Mouse (Mus musculus): ENCODE data around the gene Akap13.

The Akap13 gene

DNA sequence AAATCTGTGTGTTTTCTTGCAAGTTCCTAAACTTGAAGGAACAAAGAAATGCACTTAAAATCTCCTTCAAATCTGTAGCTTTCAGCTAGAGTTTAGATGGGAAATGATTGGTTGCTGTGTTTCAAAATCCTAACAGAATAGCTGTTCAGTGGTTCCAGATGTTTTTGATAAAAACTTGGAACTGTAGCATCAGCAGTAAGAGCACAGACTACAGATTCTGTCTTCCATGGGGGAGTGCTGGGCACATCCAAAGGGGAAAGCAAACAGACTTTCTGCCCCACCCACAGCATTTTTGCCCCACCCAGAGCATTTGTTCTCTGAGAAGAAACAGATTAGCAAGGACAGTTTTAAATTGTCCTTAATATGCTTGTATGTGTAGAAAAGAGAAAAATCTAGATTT, 184.7 kb downstream of the Akap13 start:
- in situ Hi-C loops (cut with MboI; ENCODE audit: low pct_unique_long_range_greater_than_20kb in 1 of 2, low sequenced_read_pairs in 2 of 2, unreplicated experiment in 1 of 2), result no loop called here

DNA sequence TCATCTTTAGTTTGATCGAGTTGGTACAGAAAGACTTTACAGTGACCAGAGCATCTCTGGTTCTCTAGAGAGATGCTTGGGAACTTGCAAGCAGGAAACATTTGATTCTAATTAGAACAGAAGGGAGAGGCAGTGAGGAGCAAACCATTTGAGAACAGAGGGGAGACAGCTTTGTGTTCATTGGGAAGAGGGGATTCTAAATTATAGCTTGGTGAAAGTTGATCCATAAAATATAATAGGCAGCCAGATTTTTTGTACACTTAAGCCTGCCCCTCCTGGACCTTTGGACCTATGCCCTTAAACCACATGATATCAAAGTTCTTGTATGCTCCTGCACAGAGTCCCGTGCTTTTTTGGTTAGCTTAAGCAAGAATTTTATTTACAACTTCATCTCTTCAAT, 185.3 kb downstream of the Akap13 start:
- in situ Hi-C loops (cut with MboI; ENCODE audit: low pct_unique_long_range_greater_than_20kb in 1 of 2, low sequenced_read_pairs in 2 of 2, unreplicated experiment in 1 of 2), result no loop called here

DNA sequence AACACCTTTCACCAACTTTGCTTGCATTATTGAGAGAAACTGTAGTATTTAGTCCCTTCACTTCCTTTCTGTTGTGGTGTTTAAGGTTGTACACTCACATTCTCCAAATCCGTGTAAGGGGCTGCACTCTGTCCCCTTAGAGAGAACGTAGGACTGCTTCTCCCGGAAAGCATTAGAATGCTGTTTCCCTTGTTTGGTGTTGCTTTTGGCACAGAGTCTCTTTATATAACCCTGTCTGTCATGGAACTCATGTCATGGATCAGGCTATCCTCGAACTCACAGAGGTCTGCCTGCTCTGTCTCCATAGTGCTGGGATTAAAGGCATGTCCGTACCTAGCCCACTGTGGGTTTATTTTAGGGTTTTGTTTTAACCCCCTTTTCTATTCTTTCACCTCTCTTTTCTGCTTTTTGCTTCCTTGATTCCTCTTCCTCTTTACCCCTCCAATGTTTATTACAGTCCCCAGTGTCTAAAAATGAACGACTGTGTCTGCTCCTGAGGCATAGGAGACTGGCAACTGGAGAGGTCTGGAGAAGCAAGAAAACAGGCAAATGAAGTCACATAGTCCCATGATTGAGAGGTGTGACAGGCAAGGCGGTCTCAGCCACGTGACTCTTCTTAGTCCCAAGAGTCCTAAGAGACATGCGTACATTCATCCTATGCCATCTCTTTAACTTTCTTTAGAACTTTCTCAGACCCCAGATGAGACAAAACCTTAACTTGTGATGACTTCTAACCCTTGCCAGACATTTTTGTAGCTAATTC, 186.3 kb downstream of the Akap13 start:
- in situ Hi-C loops (cut with MboI; ENCODE audit: low pct_unique_long_range_greater_than_20kb in 1 of 2, low sequenced_read_pairs in 2 of 2, unreplicated experiment in 1 of 2), result no loop called here

DNA sequence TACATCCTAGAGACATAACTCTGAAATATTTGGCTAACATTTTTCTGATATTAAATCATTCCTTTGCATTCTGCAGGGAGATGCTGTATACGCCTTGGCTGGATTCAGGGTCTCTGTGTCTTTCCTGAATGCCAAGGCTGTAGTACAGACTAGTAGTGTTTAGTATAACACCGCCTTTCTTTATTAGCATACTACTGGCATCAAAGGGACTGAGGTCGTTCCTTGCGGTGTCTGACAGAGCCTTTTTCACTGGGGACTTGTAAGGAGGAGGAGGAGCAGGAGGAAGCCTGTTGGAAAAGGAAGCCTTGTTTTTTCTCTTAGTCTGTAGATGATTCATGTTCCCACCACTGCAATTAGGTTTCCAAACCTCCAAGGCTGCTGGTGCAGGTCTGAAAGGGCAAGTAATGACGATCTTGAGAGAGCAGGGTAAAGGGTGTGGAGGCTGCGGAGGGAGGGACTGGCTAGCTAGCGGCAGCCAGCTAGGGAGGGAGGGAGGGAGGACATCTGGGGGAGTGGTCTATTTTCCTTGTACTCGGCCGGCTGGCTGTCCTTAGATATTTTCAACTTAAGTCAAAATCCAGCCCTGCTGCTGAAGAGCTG, 186.9 kb downstream of the Akap13 start:
- in situ Hi-C loops (cut with MboI; ENCODE audit: low pct_unique_long_range_greater_than_20kb in 1 of 2, low sequenced_read_pairs in 2 of 2, unreplicated experiment in 1 of 2), result no loop called here

DNA sequence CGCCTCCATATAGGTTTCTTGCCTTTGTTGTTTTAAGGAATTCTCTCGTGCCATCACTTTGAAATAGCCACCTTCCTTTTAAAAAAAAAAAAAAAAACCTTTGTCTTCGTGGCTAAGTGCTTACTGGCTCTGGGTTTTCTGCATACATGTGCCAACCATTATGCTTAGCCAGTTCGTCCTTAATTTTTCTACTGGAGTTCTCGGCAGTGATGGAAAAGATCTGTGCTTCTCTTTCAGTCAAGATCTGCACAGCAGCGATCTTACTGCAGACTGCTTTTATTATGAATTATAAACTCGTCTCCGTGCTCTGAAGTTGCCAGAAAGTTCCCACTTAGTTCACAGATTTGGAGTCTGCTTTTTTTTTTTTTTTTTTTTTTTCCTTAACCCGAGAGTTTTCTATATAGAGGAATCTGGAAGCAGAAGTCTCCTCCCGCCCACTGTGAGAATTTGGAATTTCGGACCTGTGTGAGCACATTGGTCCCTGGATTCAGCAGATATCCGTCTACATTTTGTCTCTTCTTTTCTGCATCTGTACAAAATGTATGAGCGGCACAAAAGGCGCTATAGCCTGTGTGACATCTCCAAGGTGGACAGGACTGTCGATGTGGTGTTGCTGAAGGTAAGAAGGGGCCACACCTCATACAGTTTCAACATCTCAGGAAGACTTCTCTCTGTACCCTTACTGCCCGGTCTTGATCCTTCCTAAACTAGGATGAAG, 187.7 kb downstream of the Akap13 start:
- in situ Hi-C loops (cut with MboI; ENCODE audit: low pct_unique_long_range_greater_than_20kb in 1 of 2, low sequenced_read_pairs in 2 of 2, unreplicated experiment in 1 of 2), result no loop called here

DNA sequence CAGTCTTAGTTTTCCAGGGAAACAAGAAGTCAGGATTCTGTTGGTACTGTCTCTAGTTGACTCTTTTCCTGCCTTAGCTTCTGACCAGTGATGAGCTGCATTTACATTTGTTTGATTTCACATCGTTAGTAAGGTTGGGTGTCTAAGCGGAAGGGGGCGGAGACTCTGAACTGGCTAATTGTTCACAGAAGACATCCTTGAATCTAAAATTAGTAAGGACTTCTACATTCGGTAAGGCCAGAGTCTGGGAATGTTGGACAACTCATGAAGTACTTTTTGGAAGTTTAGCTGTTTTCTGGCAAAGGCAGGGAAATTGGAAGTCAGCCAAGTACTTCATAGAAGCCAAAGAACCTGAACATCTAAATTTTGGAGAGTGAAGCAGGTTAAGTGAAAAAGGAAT, 188.7 kb downstream of the Akap13 start:
- in situ Hi-C loops (cut with MboI; ENCODE audit: low pct_unique_long_range_greater_than_20kb in 1 of 2, low sequenced_read_pairs in 2 of 2, unreplicated experiment in 1 of 2), result no loop called here

DNA sequence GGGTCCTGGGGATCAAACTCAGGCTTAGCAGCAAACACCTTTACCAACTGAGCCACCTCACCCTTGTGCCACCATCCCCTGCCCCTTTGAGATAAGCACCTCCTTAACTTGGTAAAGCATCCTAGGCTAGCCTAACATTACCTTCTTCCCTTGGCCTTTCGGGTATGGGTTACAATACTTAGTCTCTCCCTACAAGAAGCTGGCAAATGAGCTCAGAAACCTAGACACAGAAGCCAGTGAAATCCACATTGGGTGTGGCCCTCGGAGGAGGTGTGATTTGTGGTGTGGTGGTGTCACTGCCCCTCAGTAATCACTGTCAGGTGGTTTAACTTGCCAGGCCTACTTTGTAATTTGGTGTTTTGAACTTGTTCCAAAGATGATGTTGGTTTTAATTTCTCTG, 189.3 kb downstream of the Akap13 start:
- in situ Hi-C loops (cut with MboI; ENCODE audit: low pct_unique_long_range_greater_than_20kb in 1 of 2, low sequenced_read_pairs in 2 of 2, unreplicated experiment in 1 of 2), result no loop called here

DNA sequence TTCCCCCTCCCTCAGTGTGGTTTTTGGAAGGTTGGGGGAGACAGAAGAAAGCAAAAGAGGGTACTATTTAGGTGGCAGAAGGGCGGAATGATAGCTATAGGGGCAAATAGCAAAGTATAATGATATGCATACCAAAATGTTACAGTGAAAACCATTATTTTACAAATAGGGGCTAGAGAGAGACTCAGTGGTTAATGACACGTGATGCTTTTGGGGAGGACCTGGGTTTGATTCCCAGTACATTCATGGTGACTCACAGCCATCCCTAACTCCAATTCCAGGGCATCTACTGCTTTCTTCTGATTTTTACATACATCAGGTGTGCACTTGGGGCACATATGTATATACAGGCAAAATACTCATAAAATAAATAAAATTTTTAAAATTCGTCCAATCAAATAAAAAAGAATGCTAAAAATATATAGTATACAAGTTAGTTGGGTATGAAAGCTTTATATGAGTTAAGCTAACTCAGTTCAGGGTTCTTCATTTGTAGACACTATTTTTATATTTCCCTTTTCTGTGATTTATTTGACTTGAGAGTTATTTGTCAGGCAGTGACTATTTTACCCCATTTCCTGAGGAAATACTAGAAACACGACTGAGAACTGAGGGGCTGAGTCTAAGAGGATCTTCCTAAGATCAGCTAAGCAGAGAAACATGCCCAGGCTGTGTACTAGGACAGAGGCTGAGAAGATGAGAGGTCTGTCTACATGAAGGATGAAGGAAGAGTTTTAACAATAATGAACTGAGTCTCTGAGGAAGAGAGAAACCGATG, 190.0 kb downstream of the Akap13 start:
- in situ Hi-C loops (cut with MboI; ENCODE audit: low pct_unique_long_range_greater_than_20kb in 1 of 2, low sequenced_read_pairs in 2 of 2, unreplicated experiment in 1 of 2), result no loop called here

DNA sequence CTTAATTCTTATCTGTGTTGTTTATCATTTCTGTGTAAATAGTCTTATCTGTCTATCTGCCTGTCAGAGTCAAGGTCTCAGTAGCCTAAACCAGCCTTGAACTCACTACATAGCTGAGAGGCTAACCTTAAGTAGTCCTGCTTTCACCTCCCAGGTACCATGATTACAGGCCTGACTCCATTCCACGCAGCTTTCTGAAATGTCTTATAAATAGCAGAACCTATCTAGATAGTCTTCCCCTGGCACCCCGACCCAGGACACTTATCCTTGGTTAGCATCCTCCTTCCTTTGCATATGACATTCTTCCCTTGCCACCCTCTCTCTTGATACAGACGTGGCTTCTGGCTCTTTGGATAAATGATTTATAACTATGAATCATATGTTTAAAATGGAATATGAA, 192.7 kb downstream of the Akap13 start:
- in situ Hi-C loops (cut with MboI; ENCODE audit: low pct_unique_long_range_greater_than_20kb in 1 of 2, low sequenced_read_pairs in 2 of 2, unreplicated experiment in 1 of 2), result no loop called here

DNA sequence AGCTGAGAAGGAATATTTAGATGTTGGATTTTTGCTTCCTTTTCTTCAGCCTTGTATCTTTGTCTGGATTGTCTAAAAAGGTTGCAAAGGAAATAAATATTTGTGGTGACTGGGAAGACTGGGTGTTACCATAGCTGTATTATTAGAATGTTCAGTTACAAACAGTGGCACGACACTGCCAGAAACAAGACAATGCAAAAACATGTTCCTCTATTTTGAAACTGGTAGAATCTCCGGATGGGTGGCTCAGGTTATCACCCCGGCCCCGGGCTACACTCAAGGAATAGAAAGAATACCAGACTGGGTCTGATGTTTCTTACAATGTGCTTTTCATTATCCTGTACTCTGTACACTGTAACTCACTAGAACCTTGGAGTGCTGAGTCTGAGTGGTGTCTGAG, 193.6 kb downstream of the Akap13 start:
- in situ Hi-C loops (cut with MboI; ENCODE audit: low pct_unique_long_range_greater_than_20kb in 1 of 2, low sequenced_read_pairs in 2 of 2, unreplicated experiment in 1 of 2), result no loop called here

DNA sequence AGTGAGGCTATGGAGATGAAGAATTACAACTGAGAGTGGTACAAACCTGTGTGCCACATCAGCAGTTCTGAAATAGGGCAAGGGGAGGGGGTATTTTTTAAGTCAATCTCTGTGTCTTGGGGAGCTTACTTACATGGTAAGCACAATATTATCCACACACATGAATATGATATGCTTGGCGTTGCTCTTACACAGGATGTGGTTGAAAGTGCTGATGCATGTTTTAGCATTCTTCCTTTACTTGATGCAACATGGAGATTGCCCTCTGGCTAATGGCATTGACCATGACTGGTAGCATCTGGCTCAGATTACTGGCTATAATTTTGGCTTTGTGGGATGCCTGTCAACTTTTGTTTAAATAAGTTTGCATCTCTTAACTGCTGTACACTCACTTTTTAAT, 194.6 kb downstream of the Akap13 start:
- in situ Hi-C loops (cut with MboI; ENCODE audit: low pct_unique_long_range_greater_than_20kb in 1 of 2, low sequenced_read_pairs in 2 of 2, unreplicated experiment in 1 of 2), result no loop called here

DNA sequence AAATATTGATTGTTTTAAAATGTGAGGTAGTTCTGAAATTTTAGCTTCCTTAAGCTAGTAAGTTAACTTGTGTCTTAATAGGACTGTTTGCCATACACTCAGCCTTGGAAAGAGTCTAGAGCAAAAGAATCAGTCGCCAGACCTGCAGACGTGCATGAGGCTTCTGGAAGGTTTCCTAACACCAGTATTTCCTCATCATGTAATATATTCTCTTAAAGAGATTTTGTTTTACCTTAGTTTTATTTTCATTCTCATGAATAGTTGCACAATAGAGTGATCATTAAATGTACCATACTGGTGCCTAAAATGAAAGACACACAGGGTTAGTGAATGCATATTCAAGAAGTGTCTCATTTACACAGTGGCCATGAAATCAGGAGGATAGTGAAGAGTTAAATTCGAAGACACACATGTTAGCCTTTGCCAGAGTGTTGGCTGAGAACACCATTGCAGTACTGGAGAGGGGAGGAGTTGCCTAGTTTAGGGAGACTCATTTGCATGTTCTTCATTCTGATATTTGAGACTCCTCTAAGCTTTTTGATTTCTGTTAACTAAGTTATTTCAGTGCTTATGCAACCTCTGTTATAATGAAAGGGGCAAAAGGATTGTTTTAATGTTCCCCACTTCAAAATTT, 198.5 kb downstream of the Akap13 start:
- in situ Hi-C loops (cut with MboI; ENCODE audit: low pct_unique_long_range_greater_than_20kb in 1 of 2, low sequenced_read_pairs in 2 of 2, unreplicated experiment in 1 of 2), result no loop called here

DNA sequence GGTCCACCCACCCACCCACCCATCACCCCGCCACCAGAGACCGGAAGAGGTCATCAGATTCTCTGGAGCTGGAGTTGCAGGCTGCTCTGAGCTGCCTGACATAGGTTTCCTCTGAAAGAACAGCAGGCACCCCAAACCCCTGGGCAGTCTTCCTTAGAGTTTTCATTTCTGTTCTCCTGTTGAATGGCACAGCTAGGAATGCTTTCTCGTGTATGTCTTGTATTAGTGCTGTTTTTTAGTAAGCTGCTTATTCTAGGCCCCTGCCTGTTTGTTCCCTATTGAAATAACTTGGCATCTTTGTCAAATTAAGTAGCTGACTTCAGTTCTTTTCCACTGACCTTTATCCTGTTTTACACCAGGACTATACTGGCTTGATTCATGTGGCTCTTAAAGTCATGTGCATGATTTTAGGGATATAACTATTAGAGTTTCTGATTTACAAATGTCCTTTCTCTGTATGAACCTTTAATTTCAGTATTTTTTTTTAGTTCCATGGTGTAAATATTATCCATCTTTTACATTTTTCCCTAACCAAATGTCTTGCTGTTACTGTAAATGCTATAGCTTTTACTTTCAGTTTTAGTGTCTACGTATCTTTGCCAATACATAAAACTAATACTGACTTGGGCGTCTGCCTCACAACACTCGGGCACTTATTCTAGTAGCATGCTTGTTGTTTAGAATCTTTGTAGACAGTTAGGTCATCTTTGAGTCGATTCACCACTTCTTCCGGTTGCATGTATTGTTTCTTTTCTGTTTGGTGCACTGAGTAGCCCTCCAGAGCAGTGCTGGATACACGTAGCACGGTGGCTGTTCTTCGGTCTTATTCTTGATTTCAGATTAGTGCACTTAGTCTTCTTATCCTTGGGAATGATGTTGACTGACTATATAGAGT, 200.1 kb downstream of the Akap13 start:
- in situ Hi-C loops (cut with MboI; ENCODE audit: low pct_unique_long_range_greater_than_20kb in 1 of 2, low sequenced_read_pairs in 2 of 2, unreplicated experiment in 1 of 2), result no loop called here

DNA sequence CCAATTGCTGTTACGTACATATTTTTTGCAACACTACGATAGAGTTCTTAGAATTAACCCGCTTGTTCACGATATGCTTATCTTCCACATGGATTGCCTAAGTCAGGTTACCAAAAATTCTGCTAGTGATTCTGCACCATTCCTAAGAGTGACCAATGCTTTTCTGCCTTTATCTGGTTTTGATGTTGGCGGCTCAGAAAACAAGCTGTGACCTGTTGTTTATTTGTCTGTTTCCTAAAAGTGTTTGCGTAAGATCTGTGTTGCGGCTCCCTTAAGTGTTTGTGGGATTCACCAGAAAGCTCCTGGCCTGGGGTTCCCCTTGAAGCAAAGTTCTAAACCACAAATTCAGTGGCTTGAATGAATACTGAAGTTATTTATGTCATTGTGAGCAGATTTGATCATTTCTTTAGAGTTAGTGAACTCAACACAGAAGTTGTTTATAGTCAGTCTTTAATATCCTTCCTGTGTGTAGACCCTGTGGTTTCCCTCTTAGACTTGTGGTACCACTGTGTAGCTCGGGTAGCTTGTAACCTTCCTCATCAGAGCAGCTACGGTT, 201.0 kb downstream of the Akap13 start:
- in situ Hi-C loops (cut with MboI; ENCODE audit: low pct_unique_long_range_greater_than_20kb in 1 of 2, low sequenced_read_pairs in 2 of 2, unreplicated experiment in 1 of 2), result no loop called here

DNA sequence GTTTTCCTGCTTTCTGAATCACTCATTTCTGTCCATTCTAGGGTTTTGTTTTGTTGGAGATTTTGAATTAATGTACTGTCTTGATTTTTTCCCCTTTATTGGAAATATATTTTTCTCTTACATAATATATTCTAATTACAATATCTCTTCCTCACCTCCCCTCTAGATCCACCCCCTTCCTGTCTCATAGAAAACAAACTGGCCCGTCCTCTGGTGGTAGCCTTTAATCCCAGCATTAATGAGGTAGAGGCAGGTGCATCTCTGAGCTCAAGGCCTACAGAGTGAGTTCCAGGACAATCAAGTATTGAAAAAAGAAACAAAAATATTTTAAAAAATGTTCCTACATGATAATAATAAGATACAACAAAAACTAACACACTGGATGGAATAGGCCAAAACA, 201.6 kb downstream of the Akap13 start:
- in situ Hi-C loops (cut with MboI; ENCODE audit: low pct_unique_long_range_greater_than_20kb in 1 of 2, low sequenced_read_pairs in 2 of 2, unreplicated experiment in 1 of 2), result no loop called here

DNA sequence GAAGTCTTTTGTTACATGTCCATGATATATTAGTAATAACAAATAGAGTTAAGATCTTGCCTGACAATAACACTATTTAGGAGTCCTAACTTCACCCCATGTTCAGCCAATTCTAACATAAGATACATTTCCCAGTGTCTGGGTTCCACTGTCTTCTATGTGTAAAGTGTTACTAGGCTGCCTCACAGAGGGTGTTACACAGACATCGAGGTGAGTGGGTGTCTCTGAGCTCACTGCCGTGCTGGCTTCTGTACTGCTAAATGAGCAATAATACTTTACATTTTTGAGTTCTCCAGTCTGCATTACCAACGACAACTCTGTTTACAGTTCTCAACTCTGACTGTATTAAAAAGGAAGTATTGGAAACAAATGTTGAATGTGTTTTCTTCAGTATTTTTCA, 209.1 kb downstream of the Akap13 start:
- in situ Hi-C loops (cut with MboI; ENCODE audit: low pct_unique_long_range_greater_than_20kb in 1 of 2, low sequenced_read_pairs in 2 of 2, unreplicated experiment in 1 of 2), result no loop called here

DNA sequence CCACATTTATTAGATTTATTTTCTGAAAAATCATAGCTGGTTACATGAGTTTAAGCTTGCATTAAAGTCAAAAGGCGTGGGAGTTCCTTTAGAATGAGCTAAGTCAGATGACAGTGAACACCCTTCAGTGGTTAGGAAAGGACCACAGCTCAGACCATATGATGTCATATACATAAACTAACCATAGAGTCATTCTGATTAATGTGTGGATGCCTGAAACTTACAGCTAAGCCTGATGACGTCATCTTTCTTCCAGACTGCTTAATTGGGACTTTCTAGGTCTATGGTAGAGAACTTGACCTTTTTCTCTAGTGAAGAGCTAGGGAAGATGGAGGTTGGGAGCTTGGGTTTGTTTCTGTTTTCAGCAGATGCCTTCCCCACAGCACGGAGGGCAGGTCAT, 211.6 kb downstream of the Akap13 start:
- in situ Hi-C loops (cut with MboI; ENCODE audit: low pct_unique_long_range_greater_than_20kb in 1 of 2, low sequenced_read_pairs in 2 of 2, unreplicated experiment in 1 of 2), result no loop called here

DNA sequence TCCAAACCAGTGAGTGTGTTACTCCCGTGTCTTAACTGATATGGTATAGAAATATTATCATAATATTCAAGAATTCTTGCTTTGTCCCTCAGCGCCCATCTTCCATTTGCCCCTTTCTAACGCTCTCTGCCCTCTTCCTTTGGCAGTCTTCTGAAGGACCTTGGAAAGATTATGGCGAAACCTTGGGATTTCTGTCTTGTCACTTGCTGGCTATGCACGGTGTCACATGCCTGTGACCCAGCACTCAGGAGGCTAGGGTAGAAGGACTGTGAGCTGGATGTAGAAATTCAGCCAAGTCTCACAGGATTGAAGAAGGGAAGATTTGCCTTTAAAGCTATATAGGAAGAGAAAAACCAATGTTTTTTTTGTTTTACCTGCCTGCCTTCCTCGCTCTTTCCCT, 212.2 kb downstream of the Akap13 start:
- in situ Hi-C loops (cut with MboI; ENCODE audit: low pct_unique_long_range_greater_than_20kb in 1 of 2, low sequenced_read_pairs in 2 of 2, unreplicated experiment in 1 of 2), result no loop called here

All from mouse embryonic stem cell (cell line).